Mouse (Mus musculus): Measurements from ENCODE around the gene Nsun2. TPM values are rescaled to one million over a fixed set of nuclear protein-coding genes. Genes with fewer than 3 reads are reported as not detected.

The Nsun2 gene
- polyA plus RNA-seq, 1 experiment = 109 TPM

DNA sequence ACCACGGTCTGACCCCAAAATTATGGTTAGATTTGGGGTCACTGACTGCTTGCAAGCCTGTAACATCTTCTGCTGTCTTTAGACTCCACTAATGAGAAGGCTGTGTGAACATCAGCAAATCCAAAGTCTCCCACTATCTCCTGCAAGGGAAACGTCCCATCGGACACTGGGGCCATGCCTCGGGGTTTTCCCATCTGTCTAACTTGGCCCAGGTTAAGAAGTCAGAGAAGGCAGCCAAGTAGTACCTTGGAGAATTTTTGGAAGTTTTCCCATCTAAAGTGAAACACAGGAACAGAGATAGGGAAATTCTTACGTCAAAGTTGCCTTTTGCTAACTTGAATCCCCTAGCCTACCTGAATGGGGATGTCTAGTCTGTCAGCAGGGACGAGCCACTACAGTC lies 50.0 kb downstream of the Nsun2 start:
- TF ChIP-seq POLR2A (IDR thresholded peaks at IDR 0.05; ENCODE audit: low read depth, low read length) (no peak), CTCF (IDR thresholded peaks at IDR 0.05; ENCODE audit: borderline replicate concordance, insufficient read depth, low read length) (no peak)
- peaks cover 8% of the 10 kb centered on the region for H3K4me1 ChIP-seq (ENCODE audit: control insufficient read depth, insufficient read depth, low read length)
- no peak overlapping the region for H3K27ac ChIP-seq (ENCODE audit: insufficient read depth, low read length)
- H3K4me3 ChIP-seq (ENCODE audit: insufficient read depth, low read length) = no peak overlapping the region

DNA sequence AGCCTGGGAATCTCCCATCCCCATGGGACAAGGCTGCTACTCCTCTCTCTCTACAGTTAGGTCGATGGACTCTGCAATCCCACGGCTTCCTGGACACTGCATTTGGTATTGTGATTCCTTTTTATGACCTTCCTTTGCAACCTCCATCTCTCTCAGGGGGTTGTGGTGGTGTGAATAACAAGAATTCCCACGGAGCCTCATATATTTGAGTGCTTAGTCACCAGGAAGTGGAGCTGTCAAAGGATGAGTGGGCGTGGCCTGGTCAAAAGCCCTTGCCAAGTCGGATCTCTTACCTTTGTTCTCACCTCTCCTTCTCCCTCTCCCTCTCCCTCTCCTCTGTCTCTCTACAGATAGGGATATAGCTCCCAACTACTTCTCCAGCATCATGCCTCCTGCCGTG lies 52.3 kb downstream of the Nsun2 start:
- H3K4me1 ChIP-seq (ENCODE audit: control insufficient read depth, insufficient read depth, low read length) = peaks cover 8% of the 10 kb centered on the region
- TF ChIP-seq CTCF (IDR thresholded peaks at IDR 0.05; ENCODE audit: borderline replicate concordance, insufficient read depth, low read length) (no peak), POLR2A (IDR thresholded peaks at IDR 0.05; ENCODE audit: low read depth, low read length) (no peak)

DNA sequence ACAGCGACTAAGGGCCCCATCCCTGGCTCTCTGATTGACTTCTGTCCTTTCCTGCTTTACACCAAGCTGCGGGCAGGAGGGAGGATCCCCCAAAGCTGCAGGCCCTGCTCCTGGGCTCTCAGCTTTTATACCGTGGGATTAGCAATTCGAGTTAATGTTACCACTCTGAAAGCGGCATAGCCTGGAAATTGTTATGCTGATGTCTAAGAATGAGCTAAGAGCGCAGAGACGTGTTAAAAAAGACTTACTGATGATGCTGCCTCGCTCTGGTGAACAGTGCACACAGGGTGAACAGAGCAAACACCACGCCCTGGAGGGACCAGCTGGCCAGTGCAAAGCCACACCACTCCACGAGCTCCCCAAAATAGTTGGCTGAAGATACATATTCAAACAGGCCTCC lies 52.8 kb downstream of the Nsun2 start:
- Histone ChIP-seq H3K4me1 (ENCODE audit: control insufficient read depth, insufficient read depth, low read length) (peaks cover 8% of the 10 kb centered on the region), H3K4me3 (ENCODE audit: insufficient read depth, low read length) (no peak overlapping the region), H3K27ac (ENCODE audit: insufficient read depth, low read length) (no peak overlapping the region)
- TF ChIP-seq CTCF (IDR thresholded peaks at IDR 0.05; ENCODE audit: borderline replicate concordance, insufficient read depth, low read length) = no peak
- TF ChIP-seq POLR2A (IDR thresholded peaks at IDR 0.05; ENCODE audit: low read depth, low read length) = no peak

More for the DNA sequence above, 52.3 kb downstream of the Nsun2 start:
- Histone ChIP-seq H3K4me3 (ENCODE audit: insufficient read depth, low read length) (no peak overlapping the region), H3K27ac (ENCODE audit: insufficient read depth, low read length) (no peak overlapping the region)

DNA sequence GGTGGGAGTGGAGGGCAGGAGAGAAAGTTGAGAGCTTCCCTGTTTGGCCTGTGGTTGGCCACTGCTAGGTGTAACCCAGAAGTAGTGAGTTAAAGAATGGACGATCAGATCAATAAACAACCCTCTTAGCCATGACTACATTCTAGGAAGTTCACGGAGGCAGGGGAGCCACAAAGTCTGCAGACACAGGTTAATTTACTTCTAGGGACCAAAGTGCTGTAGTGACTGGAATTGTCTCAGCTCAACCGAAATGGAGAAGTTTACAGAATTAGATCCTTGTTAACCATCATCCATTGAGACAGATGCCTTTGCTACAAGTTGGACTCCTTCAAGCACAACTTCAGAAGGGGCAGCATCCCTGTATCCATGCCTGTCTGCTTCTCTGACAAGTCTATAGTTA lies 54.3 kb downstream of the Nsun2 start:
- Histone ChIP-seq H3K27ac (ENCODE audit: insufficient read depth, low read length) (no peak overlapping the region), H3K4me3 (ENCODE audit: insufficient read depth, low read length) (no peak overlapping the region), H3K4me1 (ENCODE audit: control insufficient read depth, insufficient read depth, low read length) (peaks cover 8% of the 10 kb centered on the region)
- no peak for TF ChIP-seq CTCF (IDR thresholded peaks at IDR 0.05; ENCODE audit: borderline replicate concordance, insufficient read depth, low read length)
- TF ChIP-seq POLR2A (IDR thresholded peaks at IDR 0.05; ENCODE audit: low read depth, low read length) = no peak

DNA sequence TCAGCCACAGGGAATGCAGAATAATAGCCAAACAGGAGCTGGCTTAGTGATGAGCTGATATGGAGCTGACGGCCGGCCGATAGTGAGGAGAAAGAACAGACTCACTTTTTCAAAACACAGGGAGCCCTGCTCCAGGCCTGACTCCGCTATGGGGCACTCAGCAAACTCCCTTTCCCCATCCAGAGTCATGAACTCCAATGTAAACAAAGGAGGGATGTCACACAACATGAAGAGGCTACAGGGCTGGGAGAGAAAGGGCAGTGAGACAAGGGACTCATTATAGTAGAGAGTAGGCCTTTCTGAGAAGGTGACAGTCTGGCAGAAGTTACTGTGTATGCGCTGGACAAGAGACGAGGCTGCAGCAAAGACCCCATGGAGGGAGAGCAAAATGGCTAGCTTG lies 54.7 kb downstream of the Nsun2 start:
- Histone ChIP-seq H3K4me1 (ENCODE audit: control insufficient read depth, insufficient read depth, low read length) (peaks cover 8% of the 10 kb centered on the region), H3K4me3 (ENCODE audit: insufficient read depth, low read length) (no peak overlapping the region), H3K27ac (ENCODE audit: insufficient read depth, low read length) (no peak overlapping the region)
- no peak for TF ChIP-seq CTCF (IDR thresholded peaks at IDR 0.05; ENCODE audit: borderline replicate concordance, insufficient read depth, low read length)
- no peak for TF ChIP-seq POLR2A (IDR thresholded peaks at IDR 0.05; ENCODE audit: low read depth, low read length)

DNA sequence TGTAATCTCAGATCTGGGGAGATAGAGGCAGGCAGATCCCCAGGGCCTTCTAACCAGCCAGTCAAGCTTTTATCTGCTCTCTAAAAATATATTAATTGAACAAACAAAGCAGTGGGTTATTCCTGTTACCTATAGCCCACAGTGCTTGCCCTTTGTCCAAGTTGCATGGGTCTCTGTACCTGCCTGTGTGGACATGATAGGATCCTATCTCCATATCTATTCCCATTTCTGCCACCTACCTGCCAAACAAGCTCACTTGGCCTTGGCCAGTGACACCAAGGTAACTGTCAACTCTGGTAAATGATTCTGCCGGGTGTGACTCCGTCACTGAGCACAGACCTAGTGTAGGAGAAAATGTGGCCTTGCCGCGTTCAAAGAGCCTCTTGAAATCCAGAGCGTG lies 57.8 kb downstream of the Nsun2 start:
- TF ChIP-seq POLR2A (IDR thresholded peaks at IDR 0.05; ENCODE audit: low read depth, low read length) (no peak), CTCF (IDR thresholded peaks at IDR 0.05; ENCODE audit: borderline replicate concordance, insufficient read depth, low read length) (no peak)
- no peak overlapping the region for H3K4me3 ChIP-seq (ENCODE audit: insufficient read depth, low read length)
- H3K4me1 ChIP-seq (ENCODE audit: control insufficient read depth, insufficient read depth, low read length) = peaks cover 5% of the 10 kb centered on the region; the same call in 1 of the 2 replicates
- no peak overlapping the region for H3K27ac ChIP-seq (ENCODE audit: insufficient read depth, low read length)

DNA sequence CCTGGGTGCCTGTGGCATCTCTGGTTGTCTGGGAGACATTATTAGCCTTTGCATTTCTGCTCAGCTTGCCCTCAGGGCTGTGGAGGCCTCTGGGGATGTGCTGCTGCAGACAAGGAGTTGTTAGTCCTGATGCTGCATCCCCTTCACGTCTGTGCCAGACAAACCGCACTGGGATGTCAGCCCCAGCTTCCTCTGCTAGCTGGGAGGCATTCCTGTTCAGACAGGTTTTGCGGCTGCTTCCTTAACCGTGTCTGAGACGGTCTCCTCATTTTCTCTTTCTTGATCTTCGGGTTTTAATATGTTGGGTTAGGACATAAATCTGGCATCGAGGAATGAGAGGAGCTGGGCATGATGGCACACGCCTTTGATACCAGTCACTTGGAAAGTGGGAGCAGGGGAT lies 58.7 kb downstream of the Nsun2 start:
- Histone ChIP-seq H3K4me3 (ENCODE audit: insufficient read depth, low read length) (no peak overlapping the region), H3K27ac (ENCODE audit: insufficient read depth, low read length) (no peak overlapping the region)
- no peak for TF ChIP-seq POLR2A (IDR thresholded peaks at IDR 0.05; ENCODE audit: low read depth, low read length)
- TF ChIP-seq CTCF (IDR thresholded peaks at IDR 0.05; ENCODE audit: borderline replicate concordance, insufficient read depth, low read length) = no peak

DNA sequence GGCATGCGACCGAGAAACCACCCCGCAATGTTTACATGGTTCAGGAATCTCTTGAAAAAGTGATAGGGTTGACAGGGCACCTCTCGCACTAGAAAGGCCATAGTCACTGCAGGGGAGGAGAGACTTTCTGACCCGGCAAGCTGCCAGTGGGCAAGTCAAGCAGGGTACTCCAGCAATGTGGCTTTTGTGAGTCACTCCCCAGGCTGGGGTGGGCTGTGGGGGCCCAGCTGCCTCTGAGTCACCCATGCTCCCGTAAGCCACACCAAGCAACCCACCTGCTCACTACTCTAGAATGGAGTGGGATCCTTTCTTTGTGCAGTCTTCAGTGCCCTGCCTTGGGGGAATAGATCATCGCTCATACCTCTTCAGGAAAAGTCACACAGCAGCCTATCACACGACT lies 59.9 kb downstream of the Nsun2 start:
- Histone ChIP-seq H3K4me1 (ENCODE audit: control insufficient read depth, insufficient read depth, low read length) (peaks cover 5% of the 10 kb centered on the region; the same call in 1 of the 2 replicates), H3K4me3 (ENCODE audit: insufficient read depth, low read length) (no peak overlapping the region), H3K27ac (ENCODE audit: insufficient read depth, low read length) (no peak overlapping the region)
- no peak for TF ChIP-seq CTCF (IDR thresholded peaks at IDR 0.05; ENCODE audit: borderline replicate concordance, insufficient read depth, low read length)
- no peak for TF ChIP-seq POLR2A (IDR thresholded peaks at IDR 0.05; ENCODE audit: low read depth, low read length)

More for the DNA sequence above, 58.7 kb downstream of the Nsun2 start:
- H3K4me1 ChIP-seq (ENCODE audit: control insufficient read depth, insufficient read depth, low read length) = peaks cover 5% of the 10 kb centered on the region; the same call in 1 of the 2 replicates

- Histone ChIP-seq H3K4me3 (ENCODE audit: insufficient read depth, low read length) (no peak overlapping the region), H3K27ac (ENCODE audit: insufficient read depth, low read length) (no peak overlapping the region), H3K4me1 (ENCODE audit: control insufficient read depth, insufficient read depth, low read length) (peaks cover 5% of the 10 kb centered on the region; the same call in 1 of the 2 replicates)
- TF ChIP-seq POLR2A (IDR thresholded peaks at IDR 0.05; ENCODE audit: low read depth, low read length) = no peak
- no peak for TF ChIP-seq CTCF (IDR thresholded peaks at IDR 0.05; ENCODE audit: borderline replicate concordance, insufficient read depth, low read length)
These were observed 61.2 kb downstream of the Nsun2 start for GRCm38 (mm10) chr13:69594577-69595256.

- TF ChIP-seq POLR2A (IDR thresholded peaks at IDR 0.05; ENCODE audit: low read depth, low read length) = no peak
- TF ChIP-seq CTCF (IDR thresholded peaks at IDR 0.05; ENCODE audit: borderline replicate concordance, insufficient read depth, low read length) = no peak
- Histone ChIP-seq H3K4me3 (ENCODE audit: insufficient read depth, low read length) (no peak overlapping the region), H3K4me1 (ENCODE audit: control insufficient read depth, insufficient read depth, low read length) (peaks cover 5% of the 10 kb centered on the region; the same call in 1 of the 2 replicates), H3K27ac (ENCODE audit: insufficient read depth, low read length) (no peak overlapping the region)
These were observed 62.4 kb downstream of the Nsun2 start for GRCm38 (mm10) chr13:69595911-69596310.

All from embryonic fibroblast, embryonic 13.5 days (primary cell).